Mouse (Mus musculus) heart, adult 2 months (tissue): ENCODE data around the gene Synrg.

Experiments
- CTCF ChIP-seq: fragments of 200-600 bp; IDR thresholded peaks from 2 replicates; pipeline ENCODE4 v1.8.1; 2022; ENCODE audit warnings: antibody characterized with exemption, mild to moderate bottlenecking, moderate library complexity
- EP300 ChIP-seq: fragments of 200-500 bp; IDR thresholded peaks from 2 replicates; pipeline ENCODE4 v1.6.1; 2011; ENCODE audit warnings: low read depth, low read length, control low read depth; ENCODE audit not compliant: insufficient read depth

GRCm38 (mm10) chr11:83956822-83957221 is 7.4 kb upstream of the Synrg start:
- TF ChIP-seq EP300 (no peak), CTCF (no peak)
